Comparison of ENCODE assay signal across 10 mouse cellular contexts in genomic region chr15:79792455-79792854, GRCm38 (mm10). TPM values are rescaled to one million over a fixed set of nuclear protein-coding genes. Genes with fewer than 3 reads are reported as not detected.
DNase-seq lines count a peak whose midpoint lies in the region; ATAC-seq lines count a peak whose summit lies in the region.
"Had no signal": no experiment of that assay in that cellular context is flagged by ENCODE, and none has a peak within 500 bp of the region (broad histone marks: within the 10 kb centered on the region; RNA-seq: fewer than 3 reads in every experiment).

No protein-coding gene starts in this region.

- H3K9me3 ChIP-seq in forebrain, embryonic 11.5 days (ENCODE audit: control insufficient read depth, low read length) = no peaks in the 10 kb centered on the region
- H3K9me3 ChIP-seq in forebrain, embryonic 16.5 days (ENCODE audit: control insufficient read depth, low read length) = no peaks in the 10 kb centered on the region
- H3K9me3 ChIP-seq in megakaryocyte, embryonic 14.5 days = no peaks in the 10 kb centered on the region
- H3K9me3 ChIP-seq: hindbrain, embryonic 15.5 days had no signal

- H3K4me2 ChIP-seq in forebrain, embryonic 11.5 days (ENCODE audit: low read depth, low read length, severe bottlenecking) = peak overlapping the region; percentile 18; the same call in 1 of the 2 replicates
- no peak overlapping the region for H3K4me2 ChIP-seq in forebrain, embryonic 16.5 days (ENCODE audit: low read length)
- H3K4me2 ChIP-seq: hindbrain, embryonic 15.5 days had no signal

- peak; percentile 62 for DNase-seq in forebrain, embryonic 11.5 days (ENCODE audit: low spot score)
- peak; percentile 43 for DNase-seq in embryo, embryonic 9.5 days (ENCODE audit: extremely low spot score)
- peak; percentile 80 for DNase-seq in retina, postnatal 1 day
- no peak for DNase-seq in heart, adult 9 months (ENCODE audit: low spot score in 2 of 2)
- DNase-seq: adrenal gland, postnatal 36 days had no signal

- no peaks in the 10 kb centered on the region for H3K27me3 ChIP-seq in forebrain, embryonic 11.5 days (ENCODE audit: control insufficient read depth, insufficient read depth, low read length)
- peaks cover 4% of the 10 kb centered on the region; the same call in 1 of the 2 replicates for H3K27me3 ChIP-seq in forebrain, embryonic 16.5 days (replicated peaks; ENCODE audit: control insufficient read depth, insufficient read depth, low read length)
- peaks cover 96% of the 10 kb centered on the region for H3K27me3 ChIP-seq in megakaryocyte, embryonic 14.5 days (replicated peaks)

- whole genome bisulfite sequencing in forebrain, embryonic 11.5 days = 12% methylated on average over 19 of the region's 19 CpGs
- WGBS in forebrain, embryonic 16.5 days = 20% methylated on average over 19 of the region's 19 CpGs

- no peak overlapping the region for H3K9ac ChIP-seq in forebrain, embryonic 11.5 days (ENCODE audit: low read length)
- no peak overlapping the region for H3K9ac ChIP-seq in forebrain, embryonic 16.5 days (replicated peaks; ENCODE audit: low read depth, low read length)
- H3K9ac ChIP-seq: hindbrain, embryonic 15.5 days had no signal

- H3K36me3 ChIP-seq in forebrain, embryonic 11.5 days (ENCODE audit: control insufficient read depth, insufficient read depth, low read length) = no peaks in the 10 kb centered on the region
- H3K36me3 ChIP-seq in forebrain, embryonic 16.5 days (ENCODE audit: control insufficient read depth, insufficient read depth) = no peaks in the 10 kb centered on the region
- H3K36me3 ChIP-seq in megakaryocyte, embryonic 14.5 days (replicated peaks; ENCODE audit: low read length) = no peaks in the 10 kb centered on the region

- H3K27ac ChIP-seq in forebrain, embryonic 11.5 days (ENCODE audit: low read depth, low read length) = no peak overlapping the region
- H3K27ac ChIP-seq in forebrain, embryonic 16.5 days (ENCODE audit: low read length) = no peak overlapping the region
- H3K27ac ChIP-seq: hindbrain, embryonic 15.5 days had no signal

- no peak overlapping the region for H3K4me3 ChIP-seq in forebrain, embryonic 11.5 days (ENCODE audit: low read depth, low read length)
- H3K4me3 ChIP-seq in forebrain, embryonic 16.5 days (replicated peaks; ENCODE audit: low read length) = no peak overlapping the region
- peak overlapping the region; percentile 21 for H3K4me3 ChIP-seq in megakaryocyte, embryonic 14.5 days (replicated peaks)
- H3K4me3 ChIP-seq: hindbrain, embryonic 15.5 days had no signal

- no peak for ATAC-seq in forebrain, embryonic 11.5 days (replicated peaks; ENCODE audit: low FRiP score)
- no peak for ATAC-seq in forebrain, embryonic 16.5 days
- ATAC-seq in megakaryocyte, adult 5-6 weeks (ENCODE audit: poor library complexity, severe bottlenecking) = no peak
- ATAC-seq in inflammation-experienced regulatory T-cells, adult 6 months = no peak

- H3K4me1 ChIP-seq in forebrain, embryonic 11.5 days (replicated peaks; ENCODE audit: control insufficient read depth, insufficient read depth, low read length) = 0 out of 2 replicates have a peak, but pooled peaks cover 2% of the 10 kb centered on the region
- H3K4me1 ChIP-seq in forebrain, embryonic 16.5 days (replicated peaks; ENCODE audit: control insufficient read depth, insufficient read depth, low read length) = no peaks in the 10 kb centered on the region; the same call in 1 of the 2 replicates
- peaks cover 8% of the 10 kb centered on the region; the same call in 1 of the 2 replicates for H3K4me1 ChIP-seq in megakaryocyte, embryonic 14.5 days

RNA-seq across cellular contexts. Expression of gene Nptxr, which starts 12.1 kb away (rescaled TPM):
- 1.4 and 2.1 TPM in 2 replicates for polyA plus RNA-seq in forebrain, embryonic 11.5 days (2014; fragmentation: Nextera tagmentation; extraction: Ambion mirVana)
- polyA plus RNA-seq in forebrain, embryonic 16.5 days (2015; fragmentation: Nextera tagmentation; extraction: Ambion mirVana) = 19.2 and 24.7 TPM in 2 replicates
- 0.03 TPM in 1 of 2 replicates, not detected in the other for polyA plus RNA-seq in megakaryocyte, embryonic 14.5 days (2012; ENCODE audit: insufficient read depth, low replicate concordance)
- 0.33 and 1.3 TPM in 2 replicates for total RNA-seq in megakaryocyte, adult 5-6 weeks (2015)
- total RNA-seq in megakaryocyte, adult 5-6 weeks (2017) = 0.44 and 0.49 TPM in 2 replicates
- 1 to 10 TPM in 1 of 3 experiments, under 1 TPM in 1, not detected in 1; 0.15 to 1.1 TPM for polyA plus RNA-seq in inflammation-experienced regulatory T-cells, adult 6 months (2017; shearing (Covaris generic))

RNA-seq across cellular contexts. Expression of gene Dnal4, which starts 14.8 kb away (rescaled TPM):
- 63.9 and 76.7 TPM in 2 replicates for polyA plus RNA-seq in forebrain, embryonic 11.5 days (2014; fragmentation: Nextera tagmentation; extraction: Ambion mirVana)
- 87.9 and 89.5 TPM in 2 replicates for polyA plus RNA-seq in forebrain, embryonic 16.5 days (2015; fragmentation: Nextera tagmentation; extraction: Ambion mirVana)
- 23.4 and 30.0 TPM in 2 replicates for polyA plus RNA-seq in megakaryocyte, embryonic 14.5 days (2012; ENCODE audit: insufficient read depth, low replicate concordance)
- total RNA-seq in megakaryocyte, adult 5-6 weeks (2015) = 13.9 and 14.1 TPM in 2 replicates
- total RNA-seq in megakaryocyte, adult 5-6 weeks (2017) = 9.6 and 12.3 TPM in 2 replicates
- polyA plus RNA-seq in inflammation-experienced regulatory T-cells, adult 6 months (2017; shearing (Covaris generic)) = 1 to 10 TPM; 6.5 to 9.4 (median 8.6) TPM

RNA-seq across cellular contexts. Expression of gene Npcd, which starts 41.6 kb away (rescaled TPM):
- not detected in 2 replicates for polyA plus RNA-seq in forebrain, embryonic 11.5 days (2014; fragmentation: Nextera tagmentation; extraction: Ambion mirVana)
- 1.4 TPM in 1 of 2 replicates, not detected in the other for polyA plus RNA-seq in forebrain, embryonic 16.5 days (2015; fragmentation: Nextera tagmentation; extraction: Ambion mirVana)
- polyA plus RNA-seq in megakaryocyte, embryonic 14.5 days (2012; ENCODE audit: insufficient read depth, low replicate concordance) = 0.09 TPM in 1 of 2 replicates, not detected in the other
- not detected in 2 replicates for total RNA-seq in megakaryocyte, adult 5-6 weeks (2015)
- not detected in 2 replicates for total RNA-seq in megakaryocyte, adult 5-6 weeks (2017)
- polyA plus RNA-seq in inflammation-experienced regulatory T-cells, adult 6 months (2017; shearing (Covaris generic)) = not detected

RNA-seq across cellular contexts. Expression of gene Cbx6, which starts 42.0 kb away (rescaled TPM):
- 31.2 and 32.3 TPM in 2 replicates for polyA plus RNA-seq in forebrain, embryonic 11.5 days (2014; fragmentation: Nextera tagmentation; extraction: Ambion mirVana)
- 49.3 and 53.2 TPM in 2 replicates for polyA plus RNA-seq in forebrain, embryonic 16.5 days (2015; fragmentation: Nextera tagmentation; extraction: Ambion mirVana)
- polyA plus RNA-seq in megakaryocyte, embryonic 14.5 days (2012; ENCODE audit: insufficient read depth, low replicate concordance) = 17.1 and 24.0 TPM in 2 replicates
- total RNA-seq in megakaryocyte, adult 5-6 weeks (2015) = 2.3 and 3.9 TPM in 2 replicates
- 3.5 and 6.7 TPM in 2 replicates for total RNA-seq in megakaryocyte, adult 5-6 weeks (2017)
- 10 to 100 TPM; 10.5 to 13.1 (median 10.9) TPM for polyA plus RNA-seq in inflammation-experienced regulatory T-cells, adult 6 months (2017; shearing (Covaris generic))

RNA-seq across cellular contexts. Expression of gene Sun2, which starts 50.1 kb away (rescaled TPM):
- polyA plus RNA-seq in forebrain, embryonic 11.5 days (2014; fragmentation: Nextera tagmentation; extraction: Ambion mirVana) = 4.3 and 5.9 TPM in 2 replicates
- 8.9 and 9.9 TPM in 2 replicates for polyA plus RNA-seq in forebrain, embryonic 16.5 days (2015; fragmentation: Nextera tagmentation; extraction: Ambion mirVana)
- 27.2 and 34.9 TPM in 2 replicates for polyA plus RNA-seq in megakaryocyte, embryonic 14.5 days (2012; ENCODE audit: insufficient read depth, low replicate concordance)
- total RNA-seq in megakaryocyte, adult 5-6 weeks (2015) = 53.6 and 54.4 TPM in 2 replicates
- total RNA-seq in megakaryocyte, adult 5-6 weeks (2017) = 129 and 161 TPM in 2 replicates
- polyA plus RNA-seq in inflammation-experienced regulatory T-cells, adult 6 months (2017; shearing (Covaris generic)) = 10 to 100 TPM; 10.5 to 15.4 (median 12.4) TPM

Comparison
In these comparisons a context has a peak if more than half of its experiments do, and no peak if none do; other contexts are left out.
1. DNase-seq: peak in forebrain, embryonic 11.5 days (single experiment), embryo, embryonic 9.5 days (single experiment) and retina, postnatal 1 day (single experiment); none in heart, adult 9 months (0 of 2).